Mouse (Mus musculus) frontal cortex, adult 2 months (tissue): Measurements from ENCODE around the gene As3mt. TPM values are rescaled to one million over a fixed set of nuclear protein-coding genes. Genes with fewer than 3 reads are reported as not detected.
"Not testable (repeated sequence)": the region's sequence is repeated elsewhere in the genome, so short reads cannot be mapped to it uniquely, and the experiment has no call there.

Experiments
- DNase-seq, 2 experiments: peaks; one replicate each; pipeline ENCODE4 v3.0.0; 2022; ENCODE audit warnings: low spot score in 1 of 2; ENCODE audit errors: extremely low spot score in 1 of 2
- polyA plus RNA-seq: library from polyadenylated mRNA; depleted of rRNA; stranded (reverse); fragments of >200 nt; gene quantifications from 2 replicates; pipeline ENCODE4 v1.2.3, GENCODE M21; 2012

The As3mt gene
- polyA plus RNA-seq, 1 experiment: 21.6 TPM

DNA sequence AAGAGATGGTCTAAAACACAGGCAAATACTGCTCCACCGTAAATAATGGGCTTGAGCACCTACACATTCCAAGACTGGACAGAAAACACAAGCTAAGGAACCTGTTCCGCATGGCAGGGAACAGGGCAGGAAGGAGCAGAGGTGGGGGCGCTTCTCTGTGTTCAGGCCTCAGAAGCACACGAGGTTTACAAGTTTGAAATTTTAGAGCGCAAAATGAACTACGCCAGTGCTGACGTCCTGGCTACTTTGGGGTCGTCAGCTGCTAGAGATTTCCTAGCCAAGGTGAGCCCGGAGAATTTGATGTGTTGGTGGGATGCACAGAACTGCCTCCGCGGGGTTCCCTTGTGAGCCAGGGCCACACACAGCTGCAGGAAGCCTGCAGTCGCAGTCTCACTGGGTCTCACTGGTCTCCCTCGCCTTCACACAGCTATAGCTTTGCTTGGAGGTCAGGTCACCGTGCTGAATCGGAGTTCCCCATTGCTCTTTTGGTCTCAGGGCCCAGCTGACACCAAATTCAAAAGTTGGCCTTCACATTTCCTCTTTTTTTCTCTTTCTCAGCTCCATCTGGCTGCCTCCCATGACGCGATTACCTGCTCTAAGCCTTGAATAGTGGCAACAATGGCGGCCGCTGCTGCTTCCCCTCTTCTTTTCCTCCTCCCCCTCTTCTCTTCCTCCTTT, 9.3 kb upstream of the As3mt start:
- DNase-seq: no peak

DNA sequence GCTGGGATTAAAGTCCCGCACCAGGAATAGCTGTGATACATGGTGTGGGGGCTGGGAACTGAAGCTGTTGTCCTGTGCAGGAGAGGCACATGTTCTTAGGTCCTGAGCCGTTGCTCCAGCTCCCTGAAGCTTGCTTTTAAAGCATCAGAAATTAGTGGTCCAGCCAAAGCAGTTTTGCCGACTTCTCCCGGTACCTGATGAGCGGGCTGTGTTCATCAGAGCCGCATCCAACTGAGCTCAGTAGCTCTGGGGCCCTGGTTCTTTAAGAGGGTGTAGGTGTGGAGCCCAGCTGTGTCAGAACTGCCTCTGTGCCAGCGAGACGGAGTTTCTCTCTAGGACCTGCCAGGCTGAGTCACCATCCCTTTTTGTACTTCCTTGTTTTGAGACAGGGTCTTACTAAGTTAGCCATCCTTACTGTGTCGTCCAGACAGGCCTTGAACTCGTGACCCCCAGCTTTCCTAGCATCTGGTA, 8.2 kb upstream of the As3mt start:
- DNase-seq: peak in 1 of 2 experiments; percentile 53

DNA sequence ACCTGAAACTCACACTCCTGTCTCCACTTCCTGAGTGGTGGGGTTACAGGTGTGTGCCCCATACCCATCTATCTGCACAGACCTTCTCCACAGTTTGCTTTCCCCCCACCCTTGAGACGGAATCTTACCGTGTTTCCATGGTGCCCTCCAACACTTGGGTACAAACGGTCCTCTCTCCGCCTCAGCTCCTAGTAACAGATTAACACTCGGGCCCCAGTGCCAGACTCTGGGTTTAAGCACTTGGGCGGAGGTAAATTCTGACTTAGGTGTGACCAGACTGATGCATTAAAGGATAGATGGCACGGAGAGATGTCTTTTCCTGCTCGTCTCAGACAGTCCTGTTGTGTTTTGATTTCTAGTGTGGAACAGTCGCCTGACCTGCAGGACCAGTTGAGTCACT, 6.1 kb upstream of the As3mt start:
- DNase-seq: no peak

DNA sequence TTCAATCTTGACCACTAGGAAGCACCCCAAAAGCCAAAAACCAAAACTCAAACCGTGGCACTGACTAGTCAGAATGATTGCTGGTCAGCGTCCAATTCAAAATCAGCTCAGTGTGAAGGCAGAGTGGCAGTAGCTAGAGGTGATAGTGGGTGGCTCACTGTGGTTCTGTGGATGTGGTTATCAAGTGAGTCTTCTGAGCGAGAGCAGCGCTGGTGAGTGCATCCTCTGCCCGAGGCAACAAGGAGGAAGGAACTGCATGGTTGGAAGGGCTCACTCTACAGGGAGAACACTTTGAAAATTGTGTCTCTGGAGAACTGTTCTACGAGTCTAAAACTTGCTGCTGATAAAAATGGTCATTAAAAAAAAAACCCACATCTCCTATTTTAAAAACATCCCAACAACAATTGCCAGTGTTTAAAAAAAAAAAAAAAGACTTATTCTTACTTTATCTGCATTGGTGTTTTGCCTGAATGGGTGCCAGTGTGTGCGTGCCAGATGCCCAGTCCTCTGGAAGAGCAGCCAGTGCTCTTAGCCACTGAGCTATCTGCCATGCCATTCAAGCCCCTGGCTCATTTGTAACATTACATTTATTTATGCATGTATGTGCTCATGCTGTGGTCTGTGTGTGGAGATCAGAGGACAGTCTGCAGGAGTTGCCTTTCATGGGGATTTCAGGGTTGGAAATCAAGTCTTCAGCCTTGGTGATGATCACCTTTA, 1.3 kb upstream of the As3mt start:
- no peak for DNase-seq

DNA sequence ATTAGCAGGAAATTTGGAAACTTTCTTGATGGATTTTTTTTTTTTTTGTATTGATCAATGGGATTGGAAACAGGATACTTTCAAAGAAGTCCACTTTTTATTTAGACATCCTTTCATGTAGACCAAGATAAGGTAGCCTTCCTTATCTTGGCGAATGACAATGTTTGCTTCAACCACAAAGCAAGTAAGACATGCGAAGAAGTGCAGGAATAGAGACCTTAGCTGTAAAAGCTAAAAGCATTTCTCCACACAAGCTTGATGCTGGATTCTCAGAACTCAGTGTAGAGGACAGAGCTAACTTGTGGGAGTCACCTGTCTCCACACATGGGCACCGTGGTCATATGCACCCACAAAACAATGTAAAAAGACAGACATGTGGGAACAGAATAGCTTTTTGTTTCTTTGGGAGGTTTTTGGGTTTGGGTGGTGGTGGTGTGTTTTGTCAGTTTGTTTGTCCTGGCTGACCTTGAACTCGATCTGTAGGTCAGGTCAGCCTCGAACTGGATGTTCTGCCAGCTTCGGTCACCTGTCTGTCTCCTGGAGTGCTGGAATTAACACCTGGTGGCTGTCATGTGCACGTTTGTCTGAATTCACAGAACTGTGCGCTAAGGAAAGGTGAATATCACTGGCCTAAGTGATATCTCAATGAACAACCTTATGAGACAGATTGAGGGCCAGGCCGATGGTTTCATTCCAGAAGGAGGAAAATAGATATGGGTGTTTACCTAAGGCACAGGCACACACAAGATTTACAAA, 540 bp upstream of the As3mt start:
- no peak for DNase-seq

DNA sequence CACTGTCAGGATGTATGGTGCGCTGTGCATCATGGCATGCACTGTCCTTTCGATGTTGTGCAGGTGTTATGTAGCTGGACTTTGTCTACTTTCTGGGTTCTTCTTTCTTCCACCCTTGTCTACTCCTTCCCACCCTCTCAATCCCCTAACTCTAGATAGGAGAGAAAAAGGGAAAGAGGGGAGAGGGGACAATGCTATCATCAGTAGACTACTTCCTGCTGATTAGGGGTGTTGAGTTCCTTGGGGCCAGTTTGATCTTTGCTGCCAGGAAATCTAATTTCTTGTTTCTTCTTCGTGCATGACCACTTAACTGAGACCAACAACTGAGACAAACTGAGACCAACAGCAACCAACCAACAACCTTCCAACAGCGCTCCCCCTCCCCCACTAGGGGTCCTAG, 3.4 kb downstream of the As3mt start:
- DNase-seq: no peak

DNA sequence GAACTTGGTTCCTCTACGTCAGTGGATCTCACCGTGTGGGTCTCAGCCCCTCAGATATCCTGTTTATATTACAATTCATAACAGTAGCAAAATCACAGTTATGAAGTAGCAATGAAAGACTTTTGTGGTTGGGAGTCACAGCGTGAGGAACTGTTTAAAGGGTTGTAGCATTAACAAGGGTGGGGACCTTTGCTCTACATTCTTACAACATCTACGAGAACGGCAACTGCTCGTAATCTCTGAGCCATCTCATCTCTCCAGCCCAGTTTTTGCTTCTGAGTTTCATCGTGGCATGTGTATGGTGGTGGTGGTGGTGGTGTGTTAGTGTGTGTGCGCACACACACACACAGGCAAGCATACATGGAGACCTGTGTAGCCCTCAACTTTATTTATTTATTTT, 7.0 kb downstream of the As3mt start:
- no peak for DNase-seq

DNA sequence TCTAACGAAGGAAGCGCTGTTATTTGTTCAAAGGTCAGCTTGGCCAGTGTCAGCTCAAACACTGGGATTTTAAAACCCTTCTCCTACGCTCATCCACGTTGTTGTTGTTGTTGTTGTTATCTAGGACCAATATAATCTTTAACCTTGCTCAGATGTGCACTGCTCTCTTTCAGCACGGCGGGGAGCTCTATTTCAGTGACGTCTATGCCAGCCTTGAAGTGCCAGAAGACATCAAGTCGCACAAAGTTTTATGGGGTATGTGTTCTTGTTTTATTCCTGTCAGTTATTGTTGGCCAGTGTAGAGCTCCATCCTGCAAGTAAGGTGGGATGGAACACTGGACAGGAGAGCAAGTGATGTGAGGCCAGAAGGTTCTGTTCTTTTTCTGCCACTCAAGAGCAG, 7.8 kb downstream of the As3mt start:
- DNase-seq: no peak

DNA sequence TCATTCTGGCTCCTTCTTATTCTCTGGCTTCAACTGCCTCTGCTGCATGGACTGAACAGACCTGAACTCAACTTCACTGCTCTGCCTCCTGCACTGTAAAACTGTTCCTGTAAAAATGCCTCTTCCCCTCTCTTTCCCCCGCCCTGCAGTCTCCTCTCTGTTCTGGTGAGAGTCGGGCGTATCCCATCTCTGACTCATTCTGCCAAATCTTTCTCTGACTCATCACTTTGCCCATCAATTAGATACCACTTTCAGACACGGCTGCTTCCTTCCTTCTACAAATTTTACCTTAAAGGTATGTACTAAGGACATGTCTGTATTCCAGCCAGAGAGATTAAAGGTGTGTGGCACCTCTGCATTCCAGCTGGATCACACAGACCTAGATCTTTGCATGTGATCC, 10.9 kb downstream of the As3mt start:
- no peak for DNase-seq

DNA sequence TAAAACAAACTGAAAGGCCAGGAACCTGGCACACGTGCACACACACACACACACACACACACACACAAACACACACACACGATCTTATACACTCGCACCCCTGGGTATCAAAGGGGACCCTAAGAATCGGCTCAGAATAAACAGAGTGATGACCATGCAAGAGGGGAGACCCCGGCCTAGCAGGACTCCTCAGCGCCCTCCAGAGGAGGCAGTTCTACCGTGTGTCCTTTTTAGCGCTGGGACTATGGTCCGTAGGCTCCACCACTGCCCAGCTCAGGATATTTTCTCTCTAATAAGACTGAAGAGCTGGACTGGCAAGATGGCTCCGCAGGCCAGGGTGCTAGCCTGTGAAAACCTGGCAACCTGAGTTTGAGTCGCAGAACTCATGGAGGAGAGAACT, 17.2 kb downstream of the As3mt start:
- no peak for DNase-seq

DNA sequence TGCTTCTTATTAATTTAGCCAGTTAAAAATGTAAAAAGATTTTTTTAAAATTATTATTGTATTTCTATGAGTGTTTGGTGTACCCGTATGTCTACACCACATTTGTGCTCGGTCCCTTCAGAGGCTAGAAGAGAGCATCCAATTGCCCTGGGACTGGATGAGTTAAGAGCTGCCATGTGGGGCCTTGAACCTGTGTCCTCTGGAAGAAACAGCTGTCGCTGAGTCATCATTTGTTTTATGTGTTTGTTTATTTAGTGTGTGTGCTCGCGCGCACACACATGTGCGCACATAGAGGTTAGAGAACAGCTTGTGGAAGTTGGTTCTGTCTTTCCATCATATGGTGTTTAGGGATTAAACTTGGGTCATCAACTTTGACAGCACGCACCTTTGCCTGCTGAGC, 18.9 kb downstream of the As3mt start:
- DNase-seq: no peak

DNA sequence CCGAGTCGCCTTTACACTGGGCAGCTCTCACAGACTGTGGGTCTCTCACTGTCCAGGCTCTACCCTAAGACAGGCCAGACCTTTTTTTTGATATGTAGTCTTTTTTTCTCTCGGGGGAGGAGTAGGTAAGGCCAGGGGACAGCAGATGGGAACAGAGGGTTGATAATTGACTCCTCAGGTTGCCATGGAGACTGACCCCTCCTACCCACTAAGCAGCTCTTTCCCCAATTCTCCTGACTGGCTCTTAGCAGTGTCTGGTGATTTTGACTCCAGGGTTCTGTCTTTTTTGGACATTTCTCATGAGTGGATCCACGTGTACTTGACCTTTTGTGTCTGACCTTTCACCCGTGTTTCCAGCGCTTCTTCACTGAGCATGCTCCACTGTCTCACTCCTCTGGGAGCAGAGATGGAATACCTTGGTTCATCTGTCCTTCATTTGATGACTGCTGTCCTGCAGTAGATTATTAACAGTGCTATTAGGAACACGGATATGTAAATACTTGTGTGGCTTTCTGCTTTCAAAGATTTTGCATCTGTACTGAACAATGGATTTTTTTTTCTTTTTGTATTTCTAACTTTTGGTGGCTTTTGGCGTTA, 20.0 kb downstream of the As3mt start:
- no peak for DNase-seq

DNA sequence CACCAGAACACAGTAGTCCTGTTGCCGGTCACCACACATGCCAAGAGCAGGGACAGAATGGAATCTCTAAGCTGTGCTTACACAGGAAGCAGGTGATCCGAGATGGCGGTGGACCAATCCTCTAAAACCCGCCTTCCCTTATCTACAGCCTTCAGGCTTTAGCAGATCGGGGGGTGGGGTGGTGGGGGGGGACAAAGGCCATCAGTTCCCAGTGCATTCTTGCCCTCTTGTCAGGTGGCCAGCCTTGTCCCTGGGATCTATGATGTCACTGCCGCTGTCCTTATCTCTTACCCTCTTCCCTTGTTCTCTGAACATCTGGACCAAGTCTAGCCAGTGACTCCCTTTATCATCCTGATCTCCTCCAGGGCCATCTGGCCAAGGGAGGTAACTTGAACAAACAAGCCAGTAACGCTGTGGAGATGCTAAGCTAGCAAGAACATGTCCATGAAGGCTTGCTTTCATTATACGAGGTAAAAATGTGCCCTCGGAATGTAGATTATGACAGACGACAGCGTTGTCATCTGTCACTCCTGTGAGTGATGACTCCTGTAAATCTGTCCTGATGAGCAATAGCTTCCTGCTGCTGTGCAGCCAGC, 20.8 kb downstream of the As3mt start:
- no peak for DNase-seq

DNA sequence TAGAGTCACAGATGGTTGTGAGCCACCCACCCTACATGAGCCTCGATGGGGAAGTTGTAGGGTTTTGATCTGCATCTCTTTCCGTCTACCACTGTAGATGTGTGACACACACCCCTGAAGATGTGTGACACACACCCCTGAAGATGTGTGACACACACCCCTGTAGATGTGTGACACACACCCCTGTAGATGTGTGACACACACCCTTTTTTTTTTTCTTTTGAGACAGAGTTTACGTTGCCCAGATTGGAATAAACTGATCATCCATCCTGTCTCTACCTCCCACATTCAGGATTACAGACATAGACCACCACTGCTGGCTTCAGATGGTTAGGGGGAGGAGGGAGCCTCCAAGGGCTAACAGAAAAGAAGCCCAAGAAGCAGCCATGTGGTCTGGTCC, 21.7 kb downstream of the As3mt start:
- no peak for DNase-seq

DNA sequence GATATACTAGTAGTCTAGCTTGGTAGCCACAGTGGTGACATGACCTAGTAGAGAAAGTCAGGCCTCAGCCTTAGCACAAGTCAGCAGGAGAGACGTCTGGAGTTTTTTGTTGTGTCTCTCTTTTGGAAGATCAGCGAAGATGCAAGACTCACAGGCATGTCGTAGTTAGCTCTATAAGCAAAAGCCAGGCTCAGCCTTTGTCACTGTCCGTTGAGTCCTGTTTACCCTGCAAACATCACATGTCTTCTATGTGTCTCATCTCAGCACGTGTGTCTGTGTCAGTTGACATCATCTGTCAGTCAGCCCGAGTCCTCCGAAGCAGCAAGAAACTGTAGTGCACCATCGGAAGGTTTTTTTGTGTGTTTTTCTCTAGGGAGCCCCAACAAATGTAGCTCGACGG, 24.1 kb downstream of the As3mt start:
- no peak for DNase-seq

DNA sequence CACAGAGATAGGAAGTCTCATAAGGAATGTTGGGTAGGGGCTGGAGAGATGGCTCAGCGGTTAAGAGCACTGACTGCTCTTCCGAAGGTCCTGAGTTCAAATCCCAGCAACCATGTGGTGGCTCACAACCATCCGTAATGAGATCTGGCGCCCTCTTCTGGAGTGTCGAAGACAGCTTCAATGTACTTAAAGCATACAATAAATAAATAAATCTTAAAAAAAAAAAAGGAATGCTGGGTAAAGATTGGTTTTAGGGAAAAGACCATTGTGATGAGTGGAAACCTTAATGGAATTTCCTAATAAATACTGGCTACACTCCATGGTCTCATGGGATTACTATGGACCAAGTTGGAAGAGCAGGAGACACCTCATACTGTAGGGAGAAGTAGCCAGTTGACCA, 25.4 kb downstream of the As3mt start:
- DNase-seq: not testable (repeated sequence)

DNA sequence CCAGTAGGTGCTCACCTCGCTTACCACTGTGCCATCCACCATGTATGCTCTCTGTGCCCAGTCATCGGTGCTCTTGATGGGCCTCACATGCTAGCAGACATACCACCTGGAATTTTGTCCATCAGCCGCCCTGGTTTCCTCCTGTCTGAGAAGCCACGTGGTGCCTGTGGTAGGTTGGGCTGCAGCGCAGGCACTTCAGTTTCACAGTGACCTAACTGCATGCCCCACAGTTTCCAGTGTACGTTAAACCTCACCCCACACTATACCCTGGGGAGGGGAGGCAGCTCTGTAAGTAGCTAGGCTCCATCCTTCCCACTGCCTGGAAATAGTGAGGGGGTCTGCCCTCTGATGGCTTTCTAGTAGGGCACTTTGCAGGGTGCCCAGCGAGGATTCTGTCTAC, 26.4 kb downstream of the As3mt start:
- no peak for DNase-seq

DNA sequence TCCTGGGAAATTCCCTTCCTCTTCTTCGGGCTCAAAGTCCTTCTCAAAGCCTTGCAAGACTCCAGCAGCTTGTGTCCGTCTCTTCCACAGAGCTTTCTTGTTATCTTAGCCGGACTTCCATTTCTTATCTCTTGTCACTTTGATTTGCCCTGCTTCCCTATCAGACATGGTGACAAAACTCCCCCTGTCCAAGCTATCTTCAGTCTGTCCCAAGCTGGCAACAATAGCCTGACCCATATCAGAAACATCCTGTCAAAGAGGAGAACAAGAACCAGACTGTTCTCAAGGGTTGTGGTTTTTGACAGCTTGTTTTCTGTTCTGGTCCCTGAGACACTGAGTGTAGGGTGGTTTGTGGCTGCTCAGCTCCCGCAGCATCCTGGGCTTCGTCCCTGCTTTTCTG, 28.0 kb downstream of the As3mt start:
- no peak for DNase-seq

DNA sequence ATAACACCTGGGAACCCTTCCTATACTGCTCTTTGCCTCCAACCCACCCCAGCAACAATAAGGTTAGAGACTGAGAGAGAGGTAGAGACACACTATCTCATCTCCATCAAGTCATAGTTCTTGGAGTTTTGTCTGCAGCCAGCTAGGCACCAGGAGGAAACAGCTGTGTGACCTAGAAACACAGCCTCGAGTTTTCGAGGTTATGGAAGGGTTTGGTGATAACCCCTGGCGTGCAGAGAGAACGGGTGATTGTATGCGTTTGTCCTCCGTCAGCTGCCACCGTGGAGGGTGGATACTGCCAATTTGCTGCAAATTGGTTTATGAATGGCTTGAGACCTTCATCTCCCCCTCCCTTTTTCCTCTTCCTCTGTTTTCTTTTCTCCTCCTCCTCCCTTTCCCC, 29.8 kb downstream of the As3mt start:
- no peak for DNase-seq

DNA sequence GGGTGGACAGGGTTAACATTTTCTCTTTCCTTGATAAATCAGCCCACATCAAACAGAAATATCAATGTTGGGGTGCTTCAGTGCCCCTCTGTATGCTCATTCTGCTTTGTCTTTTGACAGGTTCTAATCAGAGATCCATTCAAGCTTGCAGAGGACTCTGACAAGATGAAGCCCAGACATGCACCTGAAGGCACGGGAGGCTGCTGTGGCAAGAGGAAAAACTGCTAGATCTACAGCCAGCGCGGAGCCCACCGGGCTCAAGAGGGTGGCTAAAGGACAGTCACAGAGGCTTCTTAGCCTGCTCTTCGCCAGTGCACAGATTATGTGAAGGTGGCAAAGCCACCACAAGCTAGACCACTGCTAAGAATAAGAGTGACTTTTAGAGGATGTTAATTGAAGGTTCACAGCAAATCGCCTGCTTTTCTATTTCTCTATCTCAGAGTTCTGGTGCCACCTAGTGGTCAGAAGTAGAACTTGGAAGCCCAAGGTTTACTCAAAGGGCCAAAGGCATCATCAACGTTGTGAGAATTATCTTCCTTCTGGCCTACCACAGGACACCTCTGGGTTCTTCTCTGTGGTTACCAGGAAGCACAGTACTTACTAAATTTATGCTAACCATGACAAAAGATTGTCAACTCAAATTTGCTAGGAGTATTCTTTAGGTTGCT, 33.2 kb downstream of the As3mt start:
- peak in 1 of 2 experiments; percentile 91 for DNase-seq
